Mouse (Mus musculus) adrenal gland, adult 2 months (tissue): Measurements from ENCODE around the gene Tnfrsf14. TPM values are rescaled to one million over a fixed set of nuclear protein-coding genes. Genes with fewer than 3 reads are reported as not detected.
A peak's percentile ranks its signal among the peaks of the same experiment; 100 is the strongest.

Experiments
- DNase-seq: peaks from one replicate; pipeline ENCODE4 v3.0.0; 2021
- polyA plus RNA-seq: library from polyadenylated mRNA; depleted of rRNA; stranded (reverse); fragments of >200 nt; gene quantifications from 2 replicates; pipeline ENCODE4 v1.2.3, GENCODE M21; 2012
- total RNA-seq, 2 experiments: library from RNA; stranded (reverse); gene quantifications; 2 replicates each; pipeline ENCODE4 v1.2.3; 2021

The Tnfrsf14 gene
- total and polyA plus RNA-seq, 3 experiments, result 6.1 to 27.2 (median 8.4) TPM

DNA sequence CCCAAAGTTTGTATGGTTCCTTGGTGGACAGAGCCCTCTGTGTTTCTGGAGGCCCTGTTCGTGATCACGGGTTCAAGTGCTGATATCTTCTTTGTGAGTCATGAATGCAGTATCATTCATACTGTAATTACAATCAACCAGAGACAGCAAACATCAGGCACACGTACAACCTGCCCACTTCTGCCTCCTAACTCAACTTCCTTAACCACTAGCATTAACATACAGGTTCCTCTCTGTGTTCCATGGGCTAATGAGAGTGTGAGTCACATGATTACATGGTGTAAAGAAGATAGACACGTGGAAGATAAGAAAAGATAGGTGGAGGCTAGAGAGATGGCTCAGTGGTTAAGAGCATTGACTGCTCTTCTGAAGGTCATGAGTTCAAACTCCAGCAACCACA is 11.7 kb downstream of the Tnfrsf14 start:
- DNase-seq, result no peak

GRCm38 (mm10) chr4:154915286-154915685 is 13.1 kb downstream of the Tnfrsf14 start:
- no peak for DNase-seq

DNA sequence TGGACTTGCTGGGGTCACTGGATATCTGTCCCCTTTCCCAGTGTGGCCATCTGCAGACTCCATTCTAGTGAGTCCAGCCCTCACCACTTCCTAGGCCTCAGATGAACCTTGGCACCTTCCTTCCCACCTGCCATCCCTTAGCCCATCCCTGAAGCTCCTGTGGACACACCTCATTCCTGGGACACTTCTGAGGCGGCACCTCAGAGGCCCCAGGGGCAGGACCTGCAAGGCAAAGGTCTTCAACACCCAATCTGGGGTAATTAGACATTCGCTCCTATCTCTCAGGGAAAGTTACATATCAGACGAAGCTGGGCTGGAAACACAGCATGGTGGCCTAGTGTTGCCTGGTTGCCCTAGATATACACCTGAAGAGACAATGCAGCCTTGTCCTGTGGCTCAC is 13.7 kb downstream of the Tnfrsf14 start:
- no peak for DNase-seq

DNA sequence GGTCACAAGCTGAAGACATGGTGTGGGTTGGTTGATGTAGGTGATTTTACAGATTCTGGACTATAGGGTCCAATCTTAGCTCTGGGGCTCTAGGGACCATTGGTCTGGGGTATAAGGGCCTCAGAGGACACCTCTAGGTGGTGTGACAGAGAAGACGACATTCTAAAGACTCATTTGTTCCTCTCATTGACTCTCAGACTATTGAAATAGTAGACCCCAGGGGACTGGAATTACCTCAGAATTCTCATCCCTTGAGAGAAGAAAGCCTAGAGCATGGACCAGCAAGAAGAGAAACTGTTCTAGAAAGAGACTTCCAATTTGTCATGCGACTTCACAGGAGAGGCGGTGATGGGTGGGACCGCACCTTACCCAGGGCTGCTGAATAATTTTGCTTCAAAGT is 14.1 kb downstream of the Tnfrsf14 start:
- no peak for DNase-seq

DNA sequence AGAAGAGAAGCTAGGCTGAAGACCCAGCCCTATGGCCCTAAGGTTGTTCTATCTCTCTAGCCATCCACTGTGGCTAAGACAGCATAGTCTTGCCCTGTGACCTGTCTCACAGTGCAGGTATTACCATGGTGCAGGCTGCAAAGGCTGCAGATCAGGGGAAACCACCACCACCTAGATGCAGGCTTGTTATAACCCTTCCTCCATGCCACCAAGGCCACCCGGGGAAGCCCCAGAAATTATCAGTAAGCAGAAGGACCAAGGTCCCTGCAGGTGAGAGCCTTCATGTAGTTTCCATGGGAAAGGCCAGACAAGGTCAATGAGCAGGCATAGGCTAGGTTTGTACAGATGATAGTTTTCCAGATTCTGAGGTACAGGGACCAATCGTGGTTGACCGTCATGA is 14.5 kb downstream of the Tnfrsf14 start:
- no peak for DNase-seq

DNA sequence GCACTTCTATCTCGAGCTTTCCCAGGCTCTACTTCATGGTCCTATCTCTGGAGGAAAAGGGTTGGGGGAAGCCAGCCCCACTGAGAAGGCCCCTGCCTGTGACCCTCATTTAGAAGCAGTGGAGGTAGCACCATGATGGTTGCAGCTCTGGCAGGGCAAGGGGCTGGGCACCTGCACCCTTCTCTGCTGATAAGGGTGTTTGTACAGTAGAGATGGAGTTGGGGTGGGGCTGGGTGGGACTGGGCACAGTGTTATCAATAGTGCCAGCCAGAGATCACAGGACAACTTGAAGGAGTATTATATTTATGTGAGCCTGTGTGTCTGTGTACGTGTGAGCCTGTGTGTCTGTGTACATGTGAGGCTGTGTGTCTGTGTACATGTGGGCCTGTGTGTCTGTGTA is 16.7 kb downstream of the Tnfrsf14 start:
- no peak for DNase-seq

DNA sequence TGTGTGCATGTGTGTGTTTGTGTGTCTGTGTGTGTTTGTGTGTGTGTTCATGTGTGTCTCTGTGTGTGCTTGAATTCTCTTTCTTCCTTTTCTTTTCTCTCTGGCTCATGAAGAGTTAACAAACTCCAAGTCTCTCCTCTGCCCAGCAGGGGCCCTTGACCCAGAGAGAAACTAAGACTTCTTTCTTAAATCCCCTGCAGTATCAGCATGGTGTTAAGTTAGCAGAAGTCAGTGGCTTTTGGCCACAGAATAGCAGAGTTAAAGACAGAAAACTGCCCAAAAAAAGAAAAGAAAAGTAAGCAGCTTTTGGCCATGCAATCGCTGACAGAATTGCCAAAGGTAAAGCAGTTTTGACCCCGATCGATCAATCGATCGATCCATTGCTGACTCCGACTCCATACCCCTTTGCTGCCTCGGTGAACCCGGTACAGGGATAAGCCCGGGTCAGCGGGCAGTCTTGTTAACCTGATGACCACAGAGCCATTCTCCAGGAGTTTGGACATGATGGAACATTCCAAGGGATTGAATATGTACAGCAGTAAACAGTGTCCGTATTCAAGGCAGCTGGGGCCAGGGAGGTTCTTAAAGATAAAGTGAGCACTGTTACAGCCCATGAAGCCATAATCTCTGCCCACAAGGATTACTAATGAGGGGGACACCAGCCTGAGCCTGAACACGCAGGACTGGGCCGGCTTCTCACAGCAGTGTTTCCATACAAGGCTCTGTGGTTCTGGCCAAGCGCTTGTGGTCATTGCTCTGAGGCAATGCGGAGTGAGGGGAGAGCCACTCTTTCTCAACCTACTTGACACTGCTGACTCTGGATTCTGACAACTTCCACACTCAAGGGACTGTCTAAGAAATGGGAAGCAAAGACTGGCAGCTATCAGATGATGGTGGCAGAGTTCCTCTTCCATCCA is 17.5 kb downstream of the Tnfrsf14 start:
- peak; percentile 30 for DNase-seq

- DNase-seq, result no peak
Observed at GRCm38 (mm10) chr4:154908490-154908889, 19.9 kb downstream of the Tnfrsf14 start.

DNA sequence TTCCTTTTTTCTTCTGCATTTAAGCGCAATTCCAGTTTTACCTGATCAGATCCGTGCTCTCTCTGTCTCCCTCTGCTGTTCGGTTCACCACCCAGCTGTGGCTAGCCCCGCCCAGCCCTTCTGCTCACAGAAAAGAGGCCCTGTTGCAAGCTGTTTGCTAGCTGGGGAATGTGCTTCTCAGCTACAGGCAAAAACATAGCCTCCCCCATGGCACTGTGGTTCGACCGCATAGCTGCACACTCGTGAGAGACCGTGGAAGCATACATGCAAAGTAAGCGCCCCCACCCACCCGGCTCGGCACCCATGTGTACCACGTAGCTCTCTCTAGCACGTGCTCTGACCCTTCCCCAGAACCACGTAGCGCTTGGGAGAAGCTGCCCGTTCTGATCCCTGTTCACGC is 20.5 kb downstream of the Tnfrsf14 start:
- peak; percentile 66 for DNase-seq

DNA sequence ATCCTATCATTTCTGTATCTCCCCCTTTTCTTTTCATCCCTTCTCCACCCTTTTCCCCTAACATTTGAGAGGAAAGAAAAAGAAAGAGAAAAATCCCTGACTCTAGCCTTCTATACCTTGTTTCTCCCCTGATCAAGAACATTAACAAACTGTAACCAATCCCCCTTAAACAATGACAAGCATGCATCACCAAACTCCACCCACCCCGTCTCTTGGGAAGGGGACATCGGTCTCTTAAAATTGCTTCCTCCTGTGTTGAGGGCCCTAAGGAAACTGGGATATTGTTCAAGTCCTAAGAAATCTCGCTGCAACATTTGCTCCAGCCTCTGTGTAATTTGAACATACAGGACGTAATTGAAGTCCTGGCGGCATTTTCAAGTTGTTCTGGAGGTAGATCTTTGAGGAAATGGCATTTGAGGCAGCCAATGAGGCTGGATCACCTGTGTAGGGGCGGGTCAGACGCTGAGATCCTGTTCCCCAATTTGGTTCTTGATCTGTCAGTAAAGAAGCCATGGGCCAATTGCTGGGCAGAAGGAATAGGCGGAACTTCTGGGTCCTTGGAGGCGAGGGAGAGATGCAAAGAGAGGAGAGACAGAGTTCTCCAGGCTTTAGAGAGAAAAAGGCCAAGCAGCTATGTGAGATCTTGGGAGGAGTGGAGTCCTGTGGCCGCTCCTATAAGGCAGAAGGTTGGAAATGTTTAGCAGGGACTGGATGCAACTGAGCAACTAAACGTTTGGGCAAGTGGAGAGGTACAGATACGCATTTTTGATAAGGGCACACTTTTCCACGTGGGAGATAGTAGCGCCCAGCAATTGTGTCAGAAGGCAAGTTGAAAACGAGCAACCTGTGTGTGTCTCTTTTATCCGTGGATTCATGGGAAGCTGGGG is 23.9 kb downstream of the Tnfrsf14 start:
- peak; percentile 77 for DNase-seq

DNA sequence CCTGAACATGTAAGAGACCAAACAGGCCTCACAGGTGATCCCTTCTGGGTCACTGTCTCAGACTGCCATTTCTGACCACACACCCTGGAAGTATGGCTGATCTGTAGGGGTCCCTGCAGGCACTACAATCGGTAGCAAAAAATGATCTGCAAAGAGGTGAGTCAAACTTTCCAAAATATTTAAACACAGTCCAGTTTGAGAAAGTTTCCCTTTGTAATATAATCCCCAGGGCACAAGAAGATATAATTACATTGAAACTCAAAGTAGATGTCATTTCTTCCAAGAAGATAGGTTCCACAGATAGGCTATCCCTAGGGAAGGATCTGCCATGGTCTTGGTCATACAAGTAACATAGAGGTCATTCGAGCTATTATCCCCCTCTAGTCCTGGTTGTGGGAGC is 26.0 kb downstream of the Tnfrsf14 start:
- DNase-seq, result no peak

DNA sequence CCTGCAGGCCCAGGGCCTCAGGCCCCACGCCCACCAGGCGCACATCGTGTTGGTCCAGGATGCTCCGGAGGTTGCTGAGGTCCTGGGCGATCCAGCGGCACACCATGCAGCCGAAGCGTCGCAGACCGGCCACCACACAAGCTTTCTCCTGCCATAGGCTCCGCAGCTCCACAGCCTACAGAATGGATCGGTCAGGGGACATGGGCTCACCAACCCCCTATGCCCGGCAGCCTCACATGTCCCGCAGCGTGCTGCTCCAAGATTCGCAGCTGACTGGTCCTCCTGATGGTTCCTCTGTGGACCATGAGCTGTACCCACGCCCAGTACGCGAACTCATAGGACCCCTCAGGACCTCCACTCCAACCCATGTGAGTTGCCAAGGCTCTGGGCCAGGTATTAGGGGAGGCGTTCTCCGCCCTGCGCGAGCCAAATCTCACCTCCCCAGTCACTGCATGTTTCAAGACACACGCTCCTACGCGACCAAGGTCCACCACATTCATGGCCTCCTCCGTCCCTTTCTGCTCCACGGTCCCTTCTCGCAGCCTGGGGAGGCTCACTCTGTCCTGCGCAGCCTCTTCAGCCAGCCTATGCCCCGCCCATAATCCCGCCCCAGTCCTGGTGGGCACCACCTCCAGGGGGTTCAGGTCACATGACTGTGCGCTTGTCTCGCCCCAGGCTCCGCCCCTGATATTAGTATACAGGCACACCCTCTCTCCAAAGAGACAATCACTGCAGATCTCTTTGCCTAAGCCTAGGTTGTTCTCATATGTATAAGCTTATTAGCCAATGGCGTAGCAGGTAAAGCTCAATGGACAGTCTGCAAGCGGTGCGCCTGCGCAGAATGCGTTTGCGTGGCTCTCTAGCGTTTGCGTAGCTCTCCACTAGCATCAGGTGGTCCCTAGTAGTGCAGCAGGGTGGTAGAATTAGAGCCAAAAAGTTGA is 29.6 kb downstream of the Tnfrsf14 start, which contains the start of gene Fam213b:
Gene Fam213b, minus strand, starts transcription at position 630 of the 941 bp plus-strand sequence.
- DNase-seq, result peak; percentile 92

DNA sequence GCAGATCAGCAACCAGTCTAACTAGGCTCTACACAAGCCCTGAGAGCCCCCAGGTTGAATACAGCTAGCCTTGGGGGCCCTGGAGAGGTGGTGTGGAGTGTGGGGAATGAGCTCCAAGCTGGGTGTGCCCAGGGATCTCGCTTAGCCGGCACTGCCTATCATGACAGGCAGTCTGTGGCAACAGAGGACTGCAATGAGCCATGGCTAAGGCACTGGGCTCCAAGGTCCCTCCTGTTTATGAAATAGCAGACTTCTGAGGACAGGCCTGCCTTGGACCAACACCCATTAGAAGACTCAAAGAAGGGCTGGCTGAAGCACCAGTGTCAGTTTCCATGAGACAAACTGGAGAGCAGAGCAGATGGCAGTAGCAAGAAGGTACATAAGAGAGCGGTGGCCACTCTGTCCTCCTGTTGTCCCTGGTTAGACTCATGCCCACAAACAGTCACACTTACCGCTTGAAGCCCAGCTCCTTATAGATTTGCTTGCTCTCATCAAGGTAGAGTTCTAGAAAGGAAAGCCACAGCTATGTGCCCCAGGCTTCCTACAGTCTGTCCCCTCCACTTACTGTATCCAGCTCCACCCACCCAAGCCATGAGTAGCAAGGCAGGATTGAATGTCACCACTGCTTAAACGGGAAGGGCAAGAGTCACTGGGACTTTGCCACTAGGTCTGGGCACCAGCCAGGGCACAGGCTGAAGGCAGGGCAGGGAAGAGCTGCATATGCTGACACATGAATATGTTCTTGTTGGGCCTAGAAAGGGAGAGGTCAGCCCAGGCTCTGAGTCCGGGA is 30.5 kb downstream of the Tnfrsf14 start:
- DNase-seq, result peak; percentile 63

DNA sequence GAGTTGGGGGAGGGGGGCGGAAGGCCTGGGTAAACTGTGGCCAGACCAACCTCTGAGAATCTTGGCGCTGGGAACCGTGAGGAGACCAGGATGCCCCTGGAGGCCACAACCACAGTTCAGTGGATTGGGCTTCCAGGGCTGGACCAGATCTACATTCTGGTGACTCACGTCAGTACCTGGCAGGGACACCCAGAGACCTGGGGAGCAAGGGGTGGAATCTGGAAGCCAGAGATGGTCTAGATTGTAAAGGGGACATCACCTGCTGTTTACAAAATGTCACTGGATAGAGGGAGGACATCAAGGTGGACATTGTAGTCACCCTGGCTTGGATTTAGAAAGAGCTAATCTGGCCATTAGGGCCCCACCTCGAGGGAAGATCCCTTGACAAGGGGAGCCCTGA is 32.8 kb downstream of the Tnfrsf14 start:
- no peak for DNase-seq

DNA sequence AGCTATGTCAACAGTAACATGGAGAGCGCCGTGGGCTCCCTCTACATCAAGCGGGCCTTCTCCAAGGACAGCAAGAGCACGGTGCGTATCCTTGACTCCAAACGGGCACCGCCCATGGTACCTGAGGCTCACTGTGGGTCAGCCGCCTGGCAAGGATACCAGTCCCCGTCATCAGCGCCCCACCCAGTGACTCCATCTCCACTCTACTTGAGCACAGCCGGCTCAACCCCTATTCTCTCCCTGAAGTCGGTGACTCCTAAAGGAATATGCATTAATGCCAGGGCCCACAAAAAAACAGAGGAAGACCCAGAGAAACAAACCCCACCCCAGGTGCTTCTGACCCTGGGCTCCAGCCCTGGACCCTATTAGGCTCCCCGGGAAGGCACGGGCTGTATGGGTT is 37.5 kb downstream of the Tnfrsf14 start:
- DNase-seq, result no peak

GRCm38 (mm10) chr4:154887593-154888250 is 40.6 kb downstream of the Tnfrsf14 start:
- DNase-seq, result no peak

DNA sequence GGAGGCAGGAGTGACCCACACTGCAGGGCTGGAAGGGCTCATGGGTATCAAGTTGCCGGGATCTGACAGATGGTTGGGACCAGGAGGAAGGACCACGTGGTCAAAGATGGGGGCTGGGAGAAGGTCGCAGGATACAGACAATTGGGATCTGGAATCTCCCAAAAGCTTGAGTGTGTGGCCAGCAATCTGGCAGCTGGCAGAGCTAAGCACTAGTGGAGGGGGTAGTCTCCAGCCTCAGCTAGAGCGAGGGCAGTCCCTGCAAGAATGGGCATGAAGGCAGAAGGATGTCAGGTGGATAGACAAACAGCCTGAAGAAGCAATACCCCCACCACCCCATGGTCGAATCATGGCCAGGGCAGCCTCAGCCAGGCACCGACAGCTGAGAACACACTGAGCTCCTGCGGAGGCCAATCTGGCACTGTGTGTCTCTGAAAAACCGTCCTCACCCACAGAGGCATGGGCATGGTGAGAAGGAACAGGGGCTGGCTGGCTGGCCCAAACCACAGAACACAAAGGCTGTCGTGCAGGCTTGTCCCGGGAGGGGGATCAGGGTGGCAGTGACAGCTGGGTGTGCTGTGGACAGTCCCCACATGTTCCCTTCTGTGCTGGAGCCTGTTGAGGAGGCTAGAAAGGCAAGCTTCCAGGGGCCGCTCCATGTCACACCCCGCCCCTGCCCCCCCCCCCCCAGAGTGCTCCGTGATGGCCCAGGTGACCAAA is 41.3 kb downstream of the Tnfrsf14 start:
- no peak for DNase-seq

GRCm38 (mm10) chr4:154885416-154885815 is 42.9 kb downstream of the Tnfrsf14 start:
- no peak for DNase-seq

- DNase-seq, result no peak
Observed at GRCm38 (mm10) chr4:154882014-154882659, 46.2 kb downstream of the Tnfrsf14 start.
